Mouse (Mus musculus) colon, adult 2 months (tissue): ENCODE data around the gene Frat2. TPM values are rescaled to one million over a fixed set of nuclear protein-coding genes. Genes with fewer than 3 reads are reported as not detected.

Source experiments
- polyA plus RNA-seq: library from polyadenylated mRNA; depleted of rRNA; stranded (reverse); fragments of >200 nt; gene quantifications from 2 replicates; pipeline ENCODE4 v1.2.3, GENCODE M21; 2012; rRNA removed

Frat2 gene
- polyA plus RNA-seq: 55.7 and 56.1 TPM in 2 replicates

DNA sequence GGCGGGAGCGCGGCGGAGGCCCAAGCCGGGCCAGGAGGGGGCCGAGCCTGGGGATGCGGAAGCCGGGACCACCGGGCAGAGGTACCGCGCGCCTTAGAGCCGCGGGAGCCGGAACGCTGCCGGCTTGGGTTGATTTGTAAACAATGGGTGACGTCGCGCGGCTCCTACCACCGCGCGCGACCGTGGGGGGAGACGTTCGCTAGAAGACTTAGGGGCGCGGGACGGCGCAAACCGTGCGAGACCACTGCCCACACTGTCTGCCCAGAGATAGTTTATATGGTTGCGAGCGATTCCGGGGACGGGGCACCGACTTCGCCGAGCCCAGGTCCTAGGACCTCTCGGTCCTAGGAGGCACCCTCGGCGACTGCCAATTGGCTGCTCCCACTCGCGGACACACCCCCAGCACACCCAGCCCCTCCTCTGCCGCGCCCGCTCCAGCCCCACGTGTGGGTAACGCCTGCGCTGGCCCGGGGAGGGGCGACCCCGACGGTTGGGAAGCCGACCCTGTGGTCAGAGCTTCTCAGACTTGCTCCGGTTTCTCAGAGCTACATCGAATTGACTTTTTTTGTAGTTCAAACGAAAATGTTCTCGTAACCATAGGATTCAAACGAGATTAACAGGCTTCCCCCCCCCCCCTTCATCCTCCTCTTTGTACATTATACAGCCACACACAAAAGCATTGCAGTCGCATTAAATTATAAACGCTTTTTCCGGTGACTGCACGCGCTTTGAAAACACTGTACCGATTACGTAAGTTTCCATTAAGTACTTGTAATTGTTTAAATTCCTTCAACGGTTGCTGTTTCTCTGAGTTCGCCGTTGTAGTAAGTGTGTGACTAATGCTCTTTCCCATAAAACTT lies at the start of gene Frat2:
Gene Frat2 (minus strand): TSS at position 141 of the 860 bp plus-strand sequence.

GRCm38 (mm10) chr19:41895460-41896318 lies 47.8 kb upstream of the Frat2 start, which contains the start of gene Rrp12:
TSS of gene Rrp12 (minus strand) at chr19:41896173.

DNA sequence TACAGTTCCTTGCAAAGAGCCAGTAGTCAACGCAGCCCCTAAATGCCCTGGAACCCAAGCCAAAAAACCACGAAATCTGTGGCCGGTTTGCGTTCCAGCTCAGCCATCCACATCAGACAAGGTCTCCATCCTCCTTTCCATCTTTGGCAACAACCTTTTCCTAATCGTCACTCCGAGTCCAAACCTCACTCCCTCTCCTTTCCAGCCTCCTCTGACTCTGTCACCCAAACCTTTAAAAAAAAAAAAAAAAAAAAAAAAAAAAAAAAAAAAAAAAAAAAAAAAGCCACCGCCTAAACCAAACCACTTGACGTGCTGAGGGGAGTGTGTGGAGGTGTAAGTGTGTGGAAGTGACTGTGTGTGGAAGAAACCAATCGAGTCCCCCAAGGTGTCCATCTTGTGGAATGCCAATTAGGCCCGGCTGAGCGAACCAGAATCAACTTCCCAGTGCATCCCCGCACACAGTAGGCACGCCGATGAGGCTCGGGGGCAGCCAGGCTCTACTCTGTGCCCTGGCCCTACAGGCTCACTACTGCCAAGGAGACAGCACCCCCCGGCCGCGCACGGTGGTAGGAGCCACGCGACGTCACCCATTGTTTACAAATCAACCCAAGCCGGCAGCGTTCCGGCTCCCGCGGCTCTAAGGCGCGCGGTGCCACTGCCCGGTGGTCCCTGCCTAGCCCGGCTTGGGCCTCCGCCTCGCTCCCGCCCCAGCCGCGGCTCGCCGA lies 18.4 kb downstream of the Frat2 start, which contains the start of gene Frat1:
Gene Frat1 (plus strand): TSS at position 590 of the 725 bp plus-strand sequence.

GRCm38 (mm10) chr19:41801742-41802369 lies 46.1 kb downstream of the Frat2 start, which contains the start of gene Arhgap19:
TSS of gene Arhgap19 (minus strand) at chr19:41802047.

Other genes with a start within 250 kb of the Frat2 start
- 0.91 and 0.92 TPM in 2 replicates for gene Slit1, start 104.5 kb downstream of the Frat2 start, polyA plus RNA-seq
- gene Arhgap19, start 46.1 kb downstream of the Frat2 start, polyA plus RNA-seq: 1.3 and 1.4 TPM in 2 replicates
- 20.9 and 21.1 TPM in 2 replicates for gene Frat1, start 18.2 kb downstream of the Frat2 start, polyA plus RNA-seq
- gene Rrp12, start 48.0 kb upstream of the Frat2 start, polyA plus RNA-seq: 4.1 and 5.0 TPM in 2 replicates
- gene Pgam1, start 63.8 kb upstream of the Frat2 start, polyA plus RNA-seq: 261 and 284 TPM in 2 replicates
- 7.6 and 9.4 TPM in 2 replicates for gene Exosc1, start 85.3 kb upstream of the Frat2 start, polyA plus RNA-seq
- 66.0 and 96.7 TPM in 2 replicates for gene Zdhhc16, start 85.3 kb upstream of the Frat2 start, polyA plus RNA-seq
- 45.4 and 48.2 TPM in 2 replicates for gene Mms19, start 133.0 kb upstream of the Frat2 start, polyA plus RNA-seq
- gene Ubtd1, start 133.6 kb upstream of the Frat2 start, polyA plus RNA-seq: 19.7 and 20.1 TPM in 2 replicates
- 0.17 and 0.21 TPM in 2 replicates for gene Ankrd2, start 187.9 kb upstream of the Frat2 start, polyA plus RNA-seq
- 6.0 and 7.8 TPM in 2 replicates for gene Hoga1, start 197.5 kb upstream of the Frat2 start, polyA plus RNA-seq
- 0.23 and 0.31 TPM in 2 replicates for gene 4933411K16Rik, start 204.1 kb upstream of the Frat2 start, polyA plus RNA-seq
- gene Morn4, start 238.2 kb upstream of the Frat2 start, polyA plus RNA-seq: 3.4 and 3.5 TPM in 2 replicates
- 26.1 and 34.8 TPM in 2 replicates for gene Pi4k2a, start 242.3 kb upstream of the Frat2 start, polyA plus RNA-seq